Mouse (Mus musculus): ENCODE data around the gene Kcnd2.

Gene Kcnd2

GRCm38 (mm10) chr6:21684252-21684651 lies 468.9 kb downstream of the Kcnd2 start:
- DNase-seq (ENCODE audit: low read depth in 2 of 2, low spot score in 2 of 2): no peak

GRCm38 (mm10) chr6:21686388-21686787 lies 471.1 kb downstream of the Kcnd2 start:
- no peak for DNase-seq (ENCODE audit: low read depth in 2 of 2, low spot score in 2 of 2)

- DNase-seq (ENCODE audit: low read depth in 2 of 2, low spot score in 2 of 2): no peak
Observed at GRCm38 (mm10) chr6:21692861-21693350, 477.6 kb downstream of the Kcnd2 start.

GRCm38 (mm10) chr6:21697641-21698040 lies 482.3 kb downstream of the Kcnd2 start:
- DNase-seq (ENCODE audit: low read depth in 2 of 2, low spot score in 2 of 2): no peak

GRCm38 (mm10) chr6:21701131-21701530 lies 485.8 kb downstream of the Kcnd2 start:
- no peak for DNase-seq (ENCODE audit: low read depth in 2 of 2, low spot score in 2 of 2)

GRCm38 (mm10) chr6:21709228-21709627 lies 493.9 kb downstream of the Kcnd2 start:
- DNase-seq (ENCODE audit: low read depth in 2 of 2, low spot score in 2 of 2): no peak

GRCm38 (mm10) chr6:21719121-21719520 lies 503.8 kb downstream of the Kcnd2 start:
- no peak for DNase-seq (ENCODE audit: low read depth in 2 of 2, low spot score in 2 of 2)

- DNase-seq (ENCODE audit: low read depth in 2 of 2, low spot score in 2 of 2): no peak
Observed at GRCm38 (mm10) chr6:21722238-21722637, 506.9 kb downstream of the Kcnd2 start.

GRCm38 (mm10) chr6:21740606-21741005 lies 525.3 kb downstream of the Kcnd2 start:
- DNase-seq (ENCODE audit: low read depth in 2 of 2, low spot score in 2 of 2): no peak

- no peak for DNase-seq (ENCODE audit: low read depth in 2 of 2, low spot score in 2 of 2)
Observed at GRCm38 (mm10) chr6:21744615-21745266, 529.4 kb downstream of the Kcnd2 start.

GRCm38 (mm10) chr6:21747536-21747935 lies 532.2 kb downstream of the Kcnd2 start:
- DNase-seq (ENCODE audit: low read depth in 2 of 2, low spot score in 2 of 2): no peak

GRCm38 (mm10) chr6:21767787-21768221 lies 552.5 kb downstream of the Kcnd2 start:
- no peak for DNase-seq (ENCODE audit: low read depth in 2 of 2, low spot score in 2 of 2)

- no peak for DNase-seq (ENCODE audit: low read depth in 2 of 2, low spot score in 2 of 2)
Observed at GRCm38 (mm10) chr6:21768745-21769446, 553.6 kb downstream of the Kcnd2 start.

- DNase-seq (ENCODE audit: low read depth in 2 of 2, low spot score in 2 of 2): no peak
Observed at GRCm38 (mm10) chr6:21769447-21769809, 554.1 kb downstream of the Kcnd2 start.

- DNase-seq (ENCODE audit: low read depth in 2 of 2, low spot score in 2 of 2): no peak
Observed at GRCm38 (mm10) chr6:21774213-21774916, 559.1 kb downstream of the Kcnd2 start.

Measured in CD8-positive naive resting alpha-beta T cell, adult 2 months (primary cell).